Mouse (Mus musculus) embryonic facial prominence, embryonic 10.5 days (tissue): ENCODE results near the gene Rassf7. TPM values are rescaled to one million over a fixed set of nuclear protein-coding genes. Genes with fewer than 3 reads are reported as not detected.

Experiments used
- DNase-seq: peaks from one replicate; pipeline ENCODE4 v3.0.0-alpha.2; 2017; ENCODE audit warnings: low spot score
- H3K27ac ChIP-seq: fragments of 300-500 bp; sonication (generic); replicated peaks from 2 replicates; pipeline ENCODE4 v1.5.1; 2016; ENCODE audit warnings: mild to moderate bottlenecking
- H3K27me3 ChIP-seq: fragments of 300-500 bp; sonication (generic); replicated peaks from 2 replicates; pipeline ENCODE4 v1.6.1; 2016; ENCODE audit warnings: low read depth, mild to moderate bottlenecking; ENCODE audit not compliant: poor library complexity, severe bottlenecking
- H3K36me3 ChIP-seq: fragments of 300-500 bp; sonication (generic); replicated peaks from 2 replicates; pipeline ENCODE4 v1.6.1; 2016; ENCODE audit warnings: mild to moderate bottlenecking, moderate library complexity
- H3K4me1 ChIP-seq: fragments of 300-500 bp; sonication (generic); 2 replicates; pipeline ENCODE4 v1.6.1; 2016
- H3K4me3 ChIP-seq: fragments of 300-500 bp; sonication (generic); 2 replicates; pipeline ENCODE4 v1.5.1; 2016; ENCODE audit warnings: mild to moderate bottlenecking, moderate library complexity
- H3K9me3 ChIP-seq: fragments of 300-500 bp; sonication (generic); 2 replicates; pipeline ENCODE4 v1.6.1; 2016; ENCODE audit warnings: mild to moderate bottlenecking
- WGBS: fragments of 180-500 bp; shearing (Covaris S2); methylation state at CpG from one replicate; pipeline ENCODE4 v1.1.7; 2016; 5-methylcytosine and 5-hydroxymethylcytosine counted together
- polyA plus RNA-seq: library from polyadenylated mRNA; unstranded; fragments of >200 nt; fragmentation: Nextera tagmentation; extraction: Ambion mirVana; gene quantifications from 2 replicates; pipeline ENCODE4 v1.2.1, GENCODE M21; 2016

The Rassf7 gene
- 54.5 and 56.0 TPM in 2 replicates for polyA plus RNA-seq

GRCm38 (mm10) chr7:141215101-141215879, at the start of gene Rassf7:
Gene Rassf7, plus strand, starts transcription at chr7:141215860.
- H3K9me3 ChIP-seq, result no peaks in the 10 kb centered on the region
- H3K4me3 ChIP-seq, result peak within 1 kb of the TSS; percentile 77
- peak within 1 kb of the TSS; percentile 95 for H3K27ac ChIP-seq
- H3K4me1 ChIP-seq, result peaks cover 64% of the 10 kb centered on the region
- H3K36me3 ChIP-seq, result peaks cover 32% of the 10 kb centered on the region
- peak; percentile 99 for DNase-seq
- under 1% methylated on average over 41 of the region's 41 CpGs for WGBS
- no peaks in the 10 kb centered on the region for H3K27me3 ChIP-seq

- no peaks in the 10 kb centered on the region for H3K9me3 ChIP-seq
- H3K27me3 ChIP-seq, result no peaks in the 10 kb centered on the region
- H3K36me3 ChIP-seq, result peaks cover 35% of the 10 kb centered on the region
- peak overlapping the region; percentile 75 for H3K27ac ChIP-seq
- peak overlapping the region; percentile 58 for H3K4me3 ChIP-seq
- peaks cover 31% of the 10 kb centered on the region for H3K4me1 ChIP-seq
- peak; percentile 20 for DNase-seq
- 20% methylated on average over 7 of the region's 7 CpGs for WGBS
Measured at GRCm38 (mm10) chr7:141167901-141168517, 47.7 kb upstream of the Rassf7 start.

GRCm38 (mm10) chr7:141168518-141168953, 47.1 kb upstream of the Rassf7 start:
- Histone ChIP-seq H3K4me1 (peaks cover 36% of the 10 kb centered on the region), H3K27ac (peak overlapping the region; percentile 75), H3K27me3 (no peaks in the 10 kb centered on the region), H3K36me3 (peaks cover 30% of the 10 kb centered on the region), H3K9me3 (no peaks in the 10 kb centered on the region), H3K4me3 (peak overlapping the region; percentile 58)
- DNase-seq, result peak; percentile 65
- 3% methylated on average over 22 of the region's 22 CpGs for WGBS

- peak overlapping the region; percentile 51; the same call in 1 of the 2 replicates for H3K27ac ChIP-seq
- peak overlapping the region; percentile 58; the same call in 1 of the 2 replicates for H3K4me3 ChIP-seq
- no peaks in the 10 kb centered on the region for H3K9me3 ChIP-seq
- no peaks in the 10 kb centered on the region for H3K27me3 ChIP-seq
- H3K36me3 ChIP-seq, result peaks cover 22% of the 10 kb centered on the region
- DNase-seq, result no peak
- peaks cover 37% of the 10 kb centered on the region for H3K4me1 ChIP-seq
- WGBS, result 82% methylated on average over 1 of the region's 1 CpGs
Measured at GRCm38 (mm10) chr7:141169300-141169699, 46.4 kb upstream of the Rassf7 start.

- H3K27ac ChIP-seq, result no peak overlapping the region
- H3K4me3 ChIP-seq, result no peak overlapping the region
- peaks cover 37% of the 10 kb centered on the region for H3K4me1 ChIP-seq
- H3K27me3 ChIP-seq, result no peaks in the 10 kb centered on the region
- no peaks in the 10 kb centered on the region for H3K9me3 ChIP-seq
- no peak for DNase-seq
- H3K36me3 ChIP-seq, result peaks cover 17% of the 10 kb centered on the region
Measured at GRCm38 (mm10) chr7:141169866-141170265, 45.8 kb upstream of the Rassf7 start.

- Histone ChIP-seq H3K27me3 (no peaks in the 10 kb centered on the region), H3K4me1 (peaks cover 33% of the 10 kb centered on the region), H3K9me3 (no peaks in the 10 kb centered on the region), H3K27ac (peak within 1 kb of the TSS; percentile 96), H3K4me3 (peak within 1 kb of the TSS; percentile 69), H3K36me3 (no peaks in the 10 kb centered on the region)
- 4% methylated on average over 55 of the region's 55 CpGs for WGBS
- peak; percentile 96 for DNase-seq
Measured at GRCm38 (mm10) chr7:141172116-141173006, 43.3 kb upstream of the Rassf7 start, which contains the start of gene Rnh1. Gene Rnh1, minus strand, starts transcription at chr7:141172857.

GRCm38 (mm10) chr7:141173323-141173850, 42.3 kb upstream of the Rassf7 start:
- 89% methylated on average over 5 of the region's 5 CpGs for WGBS
- Histone ChIP-seq H3K4me3 (peak overlapping the region; percentile 69), H3K27ac (peak overlapping the region; percentile 96), H3K4me1 (peaks cover 23% of the 10 kb centered on the region), H3K36me3 (no peaks in the 10 kb centered on the region), H3K27me3 (no peaks in the 10 kb centered on the region), H3K9me3 (no peaks in the 10 kb centered on the region)
- no peak for DNase-seq

- H3K4me3 ChIP-seq, result no peak overlapping the region
- H3K4me1 ChIP-seq, result peaks cover 13% of the 10 kb centered on the region
- H3K27ac ChIP-seq, result no peak overlapping the region
- 87% methylated on average over 4 of the region's 4 CpGs for WGBS
- no peaks in the 10 kb centered on the region for H3K9me3 ChIP-seq
- no peaks in the 10 kb centered on the region for H3K36me3 ChIP-seq
- no peaks in the 10 kb centered on the region for H3K27me3 ChIP-seq
- DNase-seq, result no peak
Measured at GRCm38 (mm10) chr7:141175068-141175467, 40.6 kb upstream of the Rassf7 start.

- 3% methylated on average over 8 of the region's 8 CpGs for WGBS
- no peak overlapping the region for H3K27ac ChIP-seq
- H3K4me1 ChIP-seq, result peaks cover 13% of the 10 kb centered on the region
- DNase-seq, result peak; percentile 88
- H3K9me3 ChIP-seq, result no peaks in the 10 kb centered on the region
- H3K4me3 ChIP-seq, result 0 out of 2 replicates have a peak overlapping the region, but pooled peaks have one; percentile 13
- no peaks in the 10 kb centered on the region for H3K36me3 ChIP-seq
- H3K27me3 ChIP-seq, result no peaks in the 10 kb centered on the region
Measured at GRCm38 (mm10) chr7:141176173-141176572, 39.5 kb upstream of the Rassf7 start.

- H3K27ac ChIP-seq, result no peak overlapping the region
Measured at GRCm38 (mm10) chr7:141188194-141188593, 27.5 kb upstream of the Rassf7 start.

GRCm38 (mm10) chr7:141188733-141189132, 26.9 kb upstream of the Rassf7 start:
- DNase-seq, result no peak

More at GRCm38 (mm10) chr7:141188194-141188593, 27.5 kb upstream of the Rassf7 start:
- H3K4me3 ChIP-seq, result no peak overlapping the region
- H3K27me3 ChIP-seq, result no peaks in the 10 kb centered on the region
- DNase-seq, result no peak
- H3K4me1 ChIP-seq, result peaks cover 17% of the 10 kb centered on the region
- WGBS, result 87% methylated on average over 3 of the region's 3 CpGs
- peaks cover 39% of the 10 kb centered on the region for H3K36me3 ChIP-seq
- H3K9me3 ChIP-seq, result no peaks in the 10 kb centered on the region

GRCm38 (mm10) chr7:141190220-141190619, 25.4 kb upstream of the Rassf7 start:
- Histone ChIP-seq H3K9me3 (no peaks in the 10 kb centered on the region), H3K27me3 (no peaks in the 10 kb centered on the region), H3K27ac (no peak overlapping the region), H3K36me3 (peaks cover 39% of the 10 kb centered on the region), H3K4me3 (no peak overlapping the region), H3K4me1 (peaks cover 28% of the 10 kb centered on the region)
- 89% methylated on average over 3 of the region's 3 CpGs for WGBS
- DNase-seq, result no peak

More at GRCm38 (mm10) chr7:141188733-141189132, 26.9 kb upstream of the Rassf7 start:
- Histone ChIP-seq H3K36me3 (peaks cover 39% of the 10 kb centered on the region), H3K9me3 (no peaks in the 10 kb centered on the region), H3K4me1 (peaks cover 21% of the 10 kb centered on the region), H3K4me3 (no peak overlapping the region), H3K27me3 (no peaks in the 10 kb centered on the region), H3K27ac (no peak overlapping the region)
- WGBS, result 85% methylated on average over 3 of the region's 3 CpGs
